Mouse (Mus musculus) heart, embryonic 16.5 days (tissue): Measurements from ENCODE around the gene Pak7. TPM values are rescaled to one million over a fixed set of nuclear protein-coding genes. Genes with fewer than 3 reads are reported as not detected.
"Not testable (repeated sequence)": the region's sequence is repeated elsewhere in the genome, so short reads cannot be mapped to it uniquely, and the experiment has no call there.

ENCODE experiments used
- ATAC-seq: fragments of 200-750 bp; cut with Nextera tagmentation; replicated peaks from 2 replicates; pipeline ENCODE4 v1.8.0; 2017; ENCODE audit warnings: moderate number of reproducible peaks; ENCODE audit not compliant: insufficient read depth, low FRiP score; ENCODE audit errors: extremely low read depth
- H3K27ac ChIP-seq: fragments of 300-500 bp; sonication (generic); 2 replicates; pipeline ENCODE4 v1.5.1; 2014; ENCODE audit warnings: mild to moderate bottlenecking, low read length, control low read depth, moderate library complexity
- H3K27me3 ChIP-seq: fragments of 300-500 bp; sonication (generic); 2 replicates; pipeline ENCODE4 v1.6.1; 2014; ENCODE audit warnings: low read length, mixed read lengths; ENCODE audit not compliant: control insufficient read depth, insufficient read depth
- H3K36me3 ChIP-seq: fragments of 300-500 bp; sonication (generic); 2 replicates; pipeline ENCODE4 v1.6.1; 2014; ENCODE audit not compliant: control insufficient read depth, insufficient read depth
- H3K4me1 ChIP-seq: fragments of 300-500 bp; sonication (generic); 2 replicates; pipeline ENCODE4 v1.6.1; 2014; ENCODE audit warnings: low read length, mixed read lengths; ENCODE audit not compliant: control insufficient read depth, insufficient read depth
- H3K4me2 ChIP-seq: fragments of 300-500 bp; sonication (generic); 2 replicates; pipeline ENCODE4 v1.6.1; 2014; ENCODE audit warnings: low read depth, mild to moderate bottlenecking, control low read depth, low read length
- H3K4me3 ChIP-seq: fragments of 300-500 bp; sonication (generic); 2 replicates; pipeline ENCODE4 v1.5.1; 2014; ENCODE audit warnings: mild to moderate bottlenecking, control low read depth, low read length
- H3K9ac ChIP-seq: fragments of 300-500 bp; sonication (generic); 2 replicates; pipeline ENCODE4 v1.6.1; 2014; ENCODE audit warnings: low read length, control low read depth
- H3K9me3 ChIP-seq: fragments of 300-500 bp; sonication (generic); replicated peaks from 2 replicates; pipeline ENCODE4 v1.6.1; 2016; ENCODE audit warnings: low read length; ENCODE audit not compliant: control insufficient read depth
- WGBS: fragments of 180-500 bp; shearing (Covaris S2); extraction: QIAGEN DNeasy Blood & Tissue Kit; methylation state at CpG from one replicate; pipeline ENCODE4 v1.1.7; 2014; 5-methylcytosine and 5-hydroxymethylcytosine counted together
- polyA plus RNA-seq: library from polyadenylated mRNA; unstranded; fragments of >200 nt; fragmentation: Nextera tagmentation; extraction: Ambion mirVana; gene quantifications from 2 replicates; pipeline ENCODE4 v1.2.1, GENCODE M21; 2015

Pak7 gene
- polyA plus RNA-seq, 1 experiment from 2014 or later: 0.14 TPM

DNA sequence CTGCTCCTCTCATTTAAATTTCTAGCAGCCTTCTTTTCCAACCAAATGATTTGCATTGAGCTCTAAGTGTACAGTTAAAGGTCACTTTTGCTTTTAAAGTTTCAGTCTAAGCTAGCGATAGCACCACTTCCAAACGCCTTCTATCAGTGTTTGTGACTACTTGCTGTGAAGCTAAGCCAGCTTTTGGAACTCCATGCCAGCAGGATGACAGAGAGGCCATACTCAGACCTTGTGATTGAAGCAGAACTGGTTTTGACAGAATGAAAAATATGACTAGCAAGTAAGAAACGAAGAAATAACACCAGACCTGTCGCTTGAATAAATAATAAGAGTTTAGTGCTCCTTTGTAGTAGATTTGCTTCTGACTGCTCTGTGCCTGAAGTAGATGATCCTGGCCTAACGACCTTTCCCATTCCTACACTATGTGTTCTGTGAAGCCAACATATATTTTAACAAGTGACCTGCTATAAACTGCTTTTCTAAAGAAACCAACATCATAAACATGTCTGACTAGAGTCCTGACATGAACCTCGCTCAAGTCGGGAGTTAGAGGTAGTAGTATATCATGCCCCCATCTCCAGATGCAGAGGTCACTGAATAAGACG, 38.0 kb downstream of the Pak7 start:
- no peak for ATAC-seq
- no peak overlapping the region for H3K4me2 ChIP-seq
- WGBS: 57% methylated on average over 8 of the region's 8 CpGs
- no peaks in the 10 kb centered on the region for H3K9me3 ChIP-seq
- H3K9ac ChIP-seq: no peak overlapping the region
- no peaks in the 10 kb centered on the region for H3K36me3 ChIP-seq
- no peaks in the 10 kb centered on the region for H3K4me1 ChIP-seq
- no peak overlapping the region for H3K4me3 ChIP-seq
- no peaks in the 10 kb centered on the region for H3K27me3 ChIP-seq
- no peak overlapping the region for H3K27ac ChIP-seq

DNA sequence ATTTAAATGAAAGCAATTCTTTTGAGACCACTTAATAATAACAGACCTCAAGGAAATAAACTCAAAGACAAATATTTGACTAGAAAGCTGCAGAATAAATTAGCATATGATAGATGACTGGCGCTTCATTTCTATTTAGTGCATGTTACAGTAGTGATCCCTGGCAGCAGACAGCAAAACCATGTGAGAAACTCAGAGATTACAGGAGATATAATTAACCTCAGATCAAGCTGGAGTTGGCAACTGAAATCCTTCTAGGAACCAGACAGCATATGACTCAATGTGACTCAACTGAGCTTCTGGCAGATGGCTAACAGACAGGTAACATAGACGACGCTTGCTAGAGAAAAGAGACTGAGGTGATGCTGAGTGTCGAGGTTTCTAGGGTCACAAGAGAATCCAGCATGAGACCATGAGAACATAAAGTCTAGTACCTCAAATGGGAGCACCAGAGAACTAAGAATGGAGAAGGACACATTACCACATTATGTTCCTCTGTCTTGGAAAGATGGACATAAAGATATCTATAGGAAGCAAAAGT, 43.5 kb downstream of the Pak7 start:
- not testable (repeated sequence) for H3K9ac ChIP-seq, H3K4me2 ChIP-seq, H3K27ac ChIP-seq, H3K4me1 ChIP-seq, H3K36me3 ChIP-seq, H3K4me3 ChIP-seq, ATAC-seq, H3K27me3 ChIP-seq, H3K9me3 ChIP-seq
- 80% methylated on average over 4 of the region's 4 CpGs for WGBS

DNA sequence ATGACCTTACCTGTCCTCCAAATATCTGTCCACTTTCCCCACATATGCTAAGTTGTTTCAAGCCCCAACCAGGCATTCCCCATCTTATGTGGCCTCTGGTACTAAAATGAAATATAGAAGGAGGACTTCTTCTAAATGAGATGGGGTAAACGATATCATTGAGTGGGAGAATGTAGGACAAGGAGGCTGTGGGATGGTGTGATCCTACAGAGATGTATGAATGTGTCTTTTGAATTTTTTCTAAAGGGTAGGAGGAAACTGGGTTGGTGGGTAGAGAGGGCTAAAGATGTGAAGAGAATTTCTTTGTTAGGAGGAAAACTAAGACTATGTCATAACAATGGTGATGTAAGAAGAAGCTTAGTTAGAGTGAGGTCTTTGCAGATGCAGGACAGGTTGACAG, 57.8 kb downstream of the Pak7 start:
- no peaks in the 10 kb centered on the region for H3K9me3 ChIP-seq
- H3K4me3 ChIP-seq: no peak overlapping the region
- no peaks in the 10 kb centered on the region for H3K4me1 ChIP-seq
- no peak overlapping the region for H3K9ac ChIP-seq
- H3K27me3 ChIP-seq: no peaks in the 10 kb centered on the region
- ATAC-seq: no peak
- H3K4me2 ChIP-seq: no peak overlapping the region
- WGBS: 69% methylated on average over 1 of the region's 1 CpGs
- H3K27ac ChIP-seq: no peak overlapping the region
- H3K36me3 ChIP-seq: no peaks in the 10 kb centered on the region

DNA sequence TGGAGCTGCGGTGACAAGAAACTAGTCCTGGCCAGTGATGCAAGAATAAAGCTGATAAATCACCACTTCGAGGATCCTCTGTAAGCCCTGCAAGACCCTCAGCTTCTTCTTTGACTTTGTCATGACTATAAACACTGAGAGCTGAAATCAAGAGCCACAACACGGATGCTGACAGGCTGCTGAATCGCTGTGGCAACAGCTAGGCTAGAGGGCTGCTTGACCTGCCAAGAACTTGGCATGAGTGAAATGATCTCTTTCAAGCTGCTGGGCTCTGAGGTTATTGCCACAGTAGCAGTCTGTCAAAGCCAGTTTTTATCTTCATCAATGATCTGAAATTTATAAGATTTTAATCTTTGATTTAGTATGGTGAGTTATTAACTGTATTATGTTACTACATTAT, 62.1 kb downstream of the Pak7 start:
- ATAC-seq: no peak
- WGBS: 69% methylated on average over 4 of the region's 4 CpGs

DNA sequence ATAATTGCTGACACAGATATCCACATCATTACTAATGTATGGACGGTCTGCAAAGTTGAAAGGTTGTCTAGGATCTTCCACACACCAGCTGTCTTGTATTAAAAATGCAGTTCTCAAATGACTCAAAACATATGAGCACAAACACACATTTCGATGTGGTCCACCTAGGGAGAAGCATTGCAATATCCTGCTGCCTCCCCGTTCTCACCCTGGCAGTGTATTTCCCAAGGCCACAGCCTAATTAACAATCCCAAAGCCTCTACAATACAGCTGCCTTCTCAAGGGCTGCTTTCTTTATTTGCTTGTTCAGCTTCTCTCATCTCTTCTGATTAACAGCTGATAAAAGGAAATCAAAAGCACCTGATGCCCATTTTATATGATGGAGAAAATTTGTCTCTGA, 78.5 kb downstream of the Pak7 start:
- no peak overlapping the region for H3K4me2 ChIP-seq
- ATAC-seq: no peak

More for the DNA sequence above, 62.1 kb downstream of the Pak7 start:
- no peak overlapping the region for H3K9ac ChIP-seq
- H3K9me3 ChIP-seq: no peaks in the 10 kb centered on the region
- H3K4me2 ChIP-seq: no peak overlapping the region
- H3K27me3 ChIP-seq: no peaks in the 10 kb centered on the region
- no peaks in the 10 kb centered on the region for H3K36me3 ChIP-seq
- H3K27ac ChIP-seq: no peak overlapping the region
- no peak overlapping the region for H3K4me3 ChIP-seq
- no peaks in the 10 kb centered on the region for H3K4me1 ChIP-seq

DNA sequence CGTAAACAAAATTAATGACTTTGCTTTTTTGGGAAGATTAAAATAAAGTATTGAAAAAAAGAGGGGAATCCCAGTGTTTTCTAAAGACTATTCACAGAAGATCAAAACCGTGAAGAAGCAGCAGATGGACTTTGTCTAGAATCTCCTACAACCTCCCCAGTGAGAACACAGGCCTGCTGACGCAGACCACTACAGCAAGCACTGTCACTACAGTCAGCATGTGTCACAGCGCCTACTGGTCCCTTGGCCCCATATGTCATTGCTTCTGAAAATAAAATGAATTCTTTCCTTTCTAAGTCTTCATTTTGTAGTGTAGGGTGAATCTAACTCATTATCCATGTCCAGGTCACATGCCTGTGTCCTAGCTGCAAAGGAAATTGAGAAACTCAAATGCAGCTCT, 79.0 kb downstream of the Pak7 start:
- Histone ChIP-seq H3K4me2 (no peak overlapping the region), H3K27ac (no peak overlapping the region), H3K4me3 (no peak overlapping the region), H3K36me3 (no peaks in the 10 kb centered on the region), H3K9me3 (no peaks in the 10 kb centered on the region), H3K9ac (no peak overlapping the region), H3K27me3 (no peaks in the 10 kb centered on the region), H3K4me1 (no peaks in the 10 kb centered on the region)
- 78% methylated on average over 4 of the region's 4 CpGs for WGBS
- ATAC-seq: no peak

More for the DNA sequence above, 78.5 kb downstream of the Pak7 start:
- Histone ChIP-seq H3K9me3 (no peaks in the 10 kb centered on the region), H3K4me3 (no peak overlapping the region), H3K9ac (no peak overlapping the region), H3K36me3 (no peaks in the 10 kb centered on the region), H3K27me3 (no peaks in the 10 kb centered on the region), H3K27ac (no peak overlapping the region), H3K4me1 (no peaks in the 10 kb centered on the region)
- WGBS: 72% methylated on average over 3 of the region's 3 CpGs

DNA sequence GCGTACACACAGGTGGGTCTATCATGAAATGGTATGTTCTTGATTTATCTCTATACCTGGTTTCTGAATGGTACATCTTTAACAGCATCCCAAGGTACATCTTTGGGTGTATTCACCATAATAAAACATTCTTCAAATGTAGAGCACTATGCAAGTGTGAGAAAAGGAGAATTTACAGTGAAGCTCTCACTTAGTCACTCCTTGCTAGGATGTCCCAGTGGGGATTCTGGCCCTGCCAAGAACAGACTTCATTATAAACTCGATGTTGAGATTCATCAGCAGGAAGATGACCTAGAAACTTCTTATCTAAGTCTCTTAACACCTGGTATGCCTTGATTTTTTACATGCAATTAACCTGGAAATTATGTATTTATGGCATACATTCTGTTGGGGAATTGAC, 85.6 kb downstream of the Pak7 start:
- ATAC-seq: no peak
- 70% methylated on average over 2 of the region's 2 CpGs for WGBS
- H3K27ac ChIP-seq: no peak overlapping the region

DNA sequence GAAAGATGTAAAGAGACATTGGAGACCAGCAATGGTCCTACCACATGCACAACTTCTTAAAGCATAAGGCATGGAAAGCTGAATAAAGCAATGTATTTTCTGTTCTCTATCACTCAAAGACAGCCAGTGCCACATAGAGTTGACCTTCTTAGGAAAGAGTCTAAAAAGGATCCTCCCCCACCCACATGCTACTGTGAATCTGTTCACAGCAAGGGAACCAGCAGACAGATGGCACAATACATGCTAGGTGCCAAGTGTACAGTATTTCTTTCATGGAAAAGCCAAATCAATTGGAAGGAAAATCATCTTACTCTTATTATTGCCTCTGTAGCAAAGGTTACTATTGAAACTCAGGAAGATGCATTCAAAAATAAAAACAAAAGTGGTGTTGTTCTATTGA, 86.4 kb downstream of the Pak7 start:
- no peak for ATAC-seq
- H3K36me3 ChIP-seq: no peaks in the 10 kb centered on the region
- no peak overlapping the region for H3K9ac ChIP-seq
- no peak overlapping the region for H3K27ac ChIP-seq
- no peak overlapping the region for H3K4me2 ChIP-seq
- no peaks in the 10 kb centered on the region for H3K27me3 ChIP-seq
- H3K4me3 ChIP-seq: no peak overlapping the region
- no peaks in the 10 kb centered on the region for H3K9me3 ChIP-seq
- H3K4me1 ChIP-seq: no peaks in the 10 kb centered on the region

More for the DNA sequence above, 85.6 kb downstream of the Pak7 start:
- Histone ChIP-seq H3K4me3 (no peak overlapping the region), H3K4me1 (no peaks in the 10 kb centered on the region), H3K27me3 (no peaks in the 10 kb centered on the region), H3K9ac (no peak overlapping the region), H3K36me3 (no peaks in the 10 kb centered on the region), H3K9me3 (no peaks in the 10 kb centered on the region), H3K4me2 (no peak overlapping the region)

DNA sequence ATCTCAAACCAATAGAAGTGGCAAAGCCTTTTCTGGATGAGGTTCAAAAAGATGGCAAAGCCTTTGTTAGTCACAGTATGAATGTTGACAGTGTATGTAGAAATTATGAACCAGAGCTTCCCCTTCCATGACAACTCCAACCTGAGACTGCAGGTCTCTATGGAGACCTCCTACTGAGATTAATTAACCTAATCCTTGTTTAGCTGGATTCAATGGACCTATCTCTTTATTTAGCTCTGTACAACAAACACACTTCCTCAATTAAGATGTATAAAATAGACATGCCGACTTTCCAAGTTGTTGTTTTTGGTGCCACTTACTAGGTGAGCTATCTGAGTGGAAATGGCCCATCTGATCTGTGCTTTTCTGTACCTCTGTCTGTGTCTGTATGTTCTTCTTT, 90.4 kb downstream of the Pak7 start:
- Histone ChIP-seq H3K27ac (no peak overlapping the region), H3K4me3 (no peak overlapping the region), H3K4me1 (no peaks in the 10 kb centered on the region), H3K4me2 (no peak overlapping the region), H3K9me3 (no peaks in the 10 kb centered on the region), H3K27me3 (no peaks in the 10 kb centered on the region), H3K36me3 (no peaks in the 10 kb centered on the region), H3K9ac (no peak overlapping the region)
- no peak for ATAC-seq
- 65% methylated on average over 1 of the region's 1 CpGs for WGBS
